Mouse (Mus musculus): ENCODE results near the gene Rbm5.

Gene Rbm5

DNA sequence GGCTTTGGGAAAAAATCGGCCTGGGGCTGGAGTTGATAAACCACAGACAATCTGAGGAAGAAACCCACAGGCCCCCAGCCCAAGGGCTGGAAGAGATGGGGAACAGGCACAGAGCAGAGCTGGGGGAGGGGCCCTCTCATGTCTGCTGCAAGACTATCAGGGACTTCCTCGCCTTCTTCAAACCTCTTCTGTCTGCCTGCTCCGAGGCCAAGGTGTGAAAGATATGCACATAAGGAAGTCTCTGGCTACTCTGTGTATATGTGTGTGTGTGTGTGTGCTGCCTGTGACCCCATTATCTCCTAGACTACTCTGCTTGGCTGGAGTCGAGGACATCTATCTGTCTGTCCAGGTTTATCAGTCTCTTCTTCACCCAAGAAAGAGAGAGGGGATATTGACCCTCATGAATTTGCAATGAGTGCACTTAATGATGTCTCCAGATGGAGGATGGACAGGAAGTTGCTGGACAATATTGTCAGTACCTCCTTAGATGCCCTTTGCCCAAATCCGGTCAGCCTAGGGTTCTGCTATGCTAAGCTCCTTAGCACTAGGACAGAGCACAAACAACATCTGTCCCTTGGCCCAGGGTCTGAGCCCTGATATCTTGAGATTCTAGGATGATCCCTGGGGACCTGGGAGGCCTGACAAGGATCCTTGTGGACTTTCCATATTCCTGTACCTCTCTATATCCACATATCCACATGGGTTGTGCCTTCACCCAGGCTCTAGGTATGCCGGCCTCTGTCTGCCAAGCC, 41.7 kb downstream of the Rbm5 start:
- DNase-seq = no peak

DNA sequence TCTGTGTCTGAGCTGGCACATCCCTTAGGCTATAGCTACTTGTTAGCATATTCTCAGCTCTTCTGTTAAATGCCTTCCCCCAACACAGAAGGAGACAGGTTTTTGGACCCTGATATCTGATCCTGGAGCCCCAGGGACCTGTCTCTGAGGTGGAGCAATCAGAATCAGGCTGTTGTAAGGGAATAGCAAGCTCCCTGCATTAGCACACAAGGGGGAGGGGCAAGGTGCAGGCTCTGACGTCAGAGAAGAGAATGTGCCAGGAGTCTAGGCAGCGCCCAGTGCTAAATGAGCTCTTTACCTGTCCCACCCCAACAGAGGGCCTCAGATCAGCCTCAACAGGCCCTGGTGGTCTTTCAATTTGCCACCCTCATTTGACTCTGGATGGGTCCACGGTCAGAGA, 43.8 kb downstream of the Rbm5 start:
- no peak for DNase-seq

DNA sequence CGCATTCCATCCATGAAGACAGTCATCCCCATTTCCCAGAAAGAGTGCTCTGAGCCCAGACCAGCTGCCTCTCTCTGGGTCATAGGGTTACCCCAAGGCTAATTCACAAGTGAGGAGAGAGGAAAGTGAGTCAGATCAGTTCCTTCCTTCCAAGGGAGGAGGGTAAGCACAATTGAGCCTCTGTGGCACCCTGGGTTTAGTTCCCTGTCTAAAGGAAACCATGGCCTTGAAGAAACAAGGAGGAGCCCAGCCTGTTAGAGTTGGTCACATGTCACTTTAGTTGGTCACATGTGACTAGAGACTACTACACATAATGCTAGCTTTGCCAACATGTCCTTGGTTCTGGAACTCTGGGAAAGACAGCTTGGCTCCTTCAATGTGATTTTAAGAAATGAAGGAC, 46.0 kb downstream of the Rbm5 start:
- no peak for DNase-seq

DNA sequence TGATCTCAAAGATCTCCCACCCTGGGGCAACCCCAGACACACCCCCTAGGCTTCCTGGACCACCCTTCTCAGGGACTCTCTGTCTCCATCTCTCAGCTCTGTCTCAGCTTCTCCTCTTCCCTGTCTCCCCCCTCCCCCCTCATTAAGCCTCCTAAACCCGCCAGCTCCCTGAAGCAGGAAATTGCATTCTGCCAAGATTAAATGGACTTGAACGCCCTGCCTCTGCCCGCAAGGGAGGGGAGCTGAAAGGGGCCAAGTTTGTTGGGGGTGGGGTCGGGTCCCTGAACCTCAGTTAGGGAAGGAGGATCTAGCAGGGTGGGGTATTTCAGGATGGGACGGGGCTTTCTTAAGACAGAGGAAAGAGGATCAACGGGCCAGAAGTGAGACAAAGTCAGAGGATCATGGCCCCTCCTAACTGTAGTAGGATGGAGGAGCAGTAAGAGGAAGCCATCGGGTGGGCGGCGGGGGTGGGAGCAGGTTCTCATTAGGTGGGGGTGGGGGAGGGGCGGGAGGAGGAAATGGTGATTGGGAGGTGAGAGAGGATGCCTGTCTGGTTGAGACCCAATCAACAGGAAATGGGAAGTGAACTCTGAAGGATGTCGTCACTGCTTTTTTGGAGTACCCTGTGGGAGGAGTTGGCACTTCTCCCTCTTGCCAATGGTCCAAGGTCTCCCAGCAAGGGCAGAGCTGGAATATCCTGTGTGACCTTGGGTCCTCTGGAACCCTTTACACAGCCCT, 46.8 kb downstream of the Rbm5 start:
- no peak for DNase-seq

DNA sequence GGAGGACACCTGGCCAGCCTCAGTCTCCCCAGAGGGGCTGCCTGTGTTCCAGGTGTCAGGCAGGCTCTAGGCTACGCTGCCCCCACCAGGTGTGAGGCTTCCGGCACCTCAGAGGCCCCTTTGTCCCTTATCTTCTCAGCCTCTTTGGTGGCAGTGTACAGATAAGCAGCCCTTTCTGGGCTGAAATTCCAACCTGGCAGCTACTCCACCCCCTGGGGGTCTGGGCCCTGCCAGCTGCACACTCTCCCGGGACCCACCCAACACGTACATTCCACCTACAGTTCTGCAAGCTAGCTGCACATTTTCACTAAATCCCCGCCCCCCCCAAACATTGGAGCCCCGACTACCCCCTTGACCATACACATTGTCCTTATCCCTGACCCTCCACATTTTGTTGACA, 47.5 kb downstream of the Rbm5 start:
- DNase-seq = no peak

DNA sequence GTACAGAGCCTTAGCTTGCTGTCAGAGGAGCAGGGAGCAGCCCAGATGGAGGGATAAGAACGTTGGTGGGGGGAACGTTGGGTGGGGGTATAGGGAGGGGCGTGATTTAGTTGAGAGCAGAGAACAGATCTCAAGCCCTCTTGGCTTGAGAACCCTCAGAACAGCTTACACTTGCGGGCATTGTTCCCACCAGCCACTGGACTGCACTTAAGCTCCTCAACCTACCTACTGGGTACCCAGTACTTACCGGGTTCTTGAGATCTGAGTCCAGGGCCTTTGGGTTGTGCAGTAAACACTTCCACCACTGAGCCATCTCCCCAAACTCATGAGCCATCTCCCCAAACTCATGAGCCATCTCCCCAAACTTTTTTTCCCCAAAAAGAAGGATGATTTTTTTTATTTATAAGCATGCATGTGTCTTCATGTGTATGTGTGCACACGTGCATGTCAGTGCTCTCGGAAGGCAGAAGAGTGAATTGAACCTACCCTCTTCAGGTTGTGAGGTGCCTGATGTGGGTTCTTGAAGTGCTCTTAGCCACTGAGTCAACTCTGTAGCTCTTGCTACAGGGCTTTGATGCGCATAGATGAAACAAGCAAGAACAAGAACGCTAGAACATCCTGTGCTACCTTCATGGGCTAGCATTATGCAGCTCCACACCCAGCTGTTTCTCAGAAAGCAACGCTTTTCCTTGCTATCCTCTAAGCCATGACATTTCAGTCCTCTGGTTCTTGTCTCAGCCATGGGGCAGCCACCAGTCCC, 51.8 kb downstream of the Rbm5 start:
- no peak for DNase-seq

DNA sequence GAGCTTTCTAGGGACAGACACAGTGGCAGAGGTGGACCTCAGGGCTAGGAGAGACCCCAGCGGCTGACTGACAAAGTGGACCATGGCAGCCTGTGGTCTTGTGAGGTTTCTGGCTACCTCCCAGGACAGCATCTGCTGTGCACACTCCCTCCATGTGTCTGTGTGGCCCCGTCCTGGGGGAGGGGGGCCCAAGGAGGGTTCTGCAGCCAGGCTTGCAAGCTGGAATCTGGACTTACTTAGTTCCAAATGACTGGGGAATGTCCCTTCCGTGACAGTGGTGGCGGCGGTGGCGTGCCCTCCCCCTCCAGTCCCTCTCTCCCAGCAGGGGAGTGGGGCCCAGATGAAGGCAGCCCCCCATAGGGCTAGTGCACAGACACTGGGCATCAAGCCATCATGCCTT, 53.8 kb downstream of the Rbm5 start:
- no peak for DNase-seq

DNA sequence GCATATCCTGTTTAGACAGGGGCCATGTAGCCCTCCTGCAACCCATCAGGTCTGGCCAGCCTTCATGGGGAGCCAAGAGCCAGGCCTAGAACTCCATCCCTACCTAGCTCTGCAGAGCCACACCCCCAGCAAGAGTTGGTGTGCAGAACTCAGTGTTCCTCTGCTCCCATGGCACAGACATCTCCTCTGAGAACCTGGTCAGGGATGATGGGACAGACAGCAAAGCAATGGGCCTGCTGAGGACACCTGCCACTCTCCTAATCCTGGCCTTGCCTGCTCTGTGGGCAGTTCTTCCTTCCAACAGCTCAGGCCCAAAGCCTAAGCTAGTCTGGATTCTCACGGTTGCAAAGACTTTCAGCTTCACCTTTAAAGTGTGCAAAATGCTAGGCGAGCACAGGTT, 55.2 kb downstream of the Rbm5 start:
- DNase-seq = no peak

DNA sequence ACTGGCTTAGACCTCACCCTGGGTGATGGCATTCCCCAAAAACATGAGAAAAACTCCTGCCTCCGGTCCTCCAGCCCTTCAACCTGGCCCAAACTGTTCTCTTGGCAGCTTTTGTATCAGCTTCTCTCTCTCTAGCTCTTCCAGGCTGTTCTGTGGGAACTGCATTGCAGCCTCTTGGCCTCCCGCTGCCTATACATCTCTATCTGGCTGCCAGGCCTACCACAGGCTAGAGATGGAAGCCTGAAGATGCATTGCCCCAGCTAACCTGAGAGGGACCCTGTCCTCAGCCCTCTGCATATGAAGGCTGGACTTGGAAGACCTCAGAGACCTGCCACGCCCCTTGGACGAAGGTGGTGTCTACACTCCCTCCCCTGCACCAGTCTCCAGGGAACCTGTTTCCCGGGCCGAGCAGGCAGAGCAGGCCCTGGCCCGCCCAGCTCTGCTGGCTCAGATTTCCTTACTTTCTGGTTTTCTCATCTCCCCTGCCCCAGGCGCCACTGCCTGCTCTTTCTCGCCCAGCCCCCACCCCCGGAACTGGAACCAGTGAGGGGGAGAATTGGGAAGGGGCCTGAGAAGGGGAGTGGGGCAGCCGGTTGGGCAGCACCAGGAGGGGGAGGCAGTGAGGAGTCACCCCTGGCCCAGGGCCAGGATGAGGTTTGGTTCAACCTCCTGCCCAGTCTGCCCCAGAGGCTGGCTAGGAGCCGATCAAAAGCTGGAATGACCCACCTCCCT, 56.4 kb downstream of the Rbm5 start:
- no peak for DNase-seq

DNA sequence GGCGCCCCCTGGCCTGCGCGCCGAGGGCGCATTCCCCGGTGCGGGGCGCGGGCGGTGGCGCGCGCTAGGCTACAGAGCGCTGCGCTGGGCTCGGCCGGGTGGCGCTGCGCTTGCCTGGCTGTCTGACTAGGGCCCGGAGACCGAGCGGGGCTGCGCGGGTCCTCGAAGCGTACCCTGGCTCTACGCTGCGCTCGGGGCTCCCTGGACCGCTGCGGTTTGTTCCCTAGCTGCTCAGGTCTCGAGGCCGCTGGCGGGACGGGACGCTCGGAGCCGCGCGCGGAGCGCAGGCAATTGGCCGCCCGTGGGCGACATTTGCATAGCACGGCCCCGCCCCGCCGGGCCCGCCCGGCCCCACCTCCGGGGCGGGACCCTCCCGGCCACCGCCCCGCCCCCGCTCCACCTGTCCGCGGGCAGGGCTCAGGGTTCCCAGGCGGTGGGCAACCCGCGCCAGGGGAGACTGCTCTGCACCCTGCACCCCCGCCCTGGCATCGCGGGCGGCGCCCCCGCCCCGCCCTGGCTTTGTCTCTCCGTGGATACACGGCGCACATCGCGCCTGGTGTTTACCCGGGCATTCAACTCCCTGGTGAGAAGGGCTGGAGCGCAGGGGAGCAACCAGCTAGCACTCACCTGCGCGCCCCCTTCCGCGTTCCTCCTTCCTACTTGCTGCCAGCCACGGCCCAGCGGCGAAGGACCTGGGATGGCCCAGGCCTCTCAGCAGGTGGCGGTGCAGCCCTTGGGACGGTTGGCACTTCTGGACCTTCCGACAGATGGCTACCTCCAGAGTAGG, 60.9 kb downstream of the Rbm5 start, which contains the start of gene Sema3f:
Gene Sema3f, minus strand, starts transcription at position 779 of the 787 bp plus-strand sequence.
- DNase-seq = peak; percentile 73

DNA sequence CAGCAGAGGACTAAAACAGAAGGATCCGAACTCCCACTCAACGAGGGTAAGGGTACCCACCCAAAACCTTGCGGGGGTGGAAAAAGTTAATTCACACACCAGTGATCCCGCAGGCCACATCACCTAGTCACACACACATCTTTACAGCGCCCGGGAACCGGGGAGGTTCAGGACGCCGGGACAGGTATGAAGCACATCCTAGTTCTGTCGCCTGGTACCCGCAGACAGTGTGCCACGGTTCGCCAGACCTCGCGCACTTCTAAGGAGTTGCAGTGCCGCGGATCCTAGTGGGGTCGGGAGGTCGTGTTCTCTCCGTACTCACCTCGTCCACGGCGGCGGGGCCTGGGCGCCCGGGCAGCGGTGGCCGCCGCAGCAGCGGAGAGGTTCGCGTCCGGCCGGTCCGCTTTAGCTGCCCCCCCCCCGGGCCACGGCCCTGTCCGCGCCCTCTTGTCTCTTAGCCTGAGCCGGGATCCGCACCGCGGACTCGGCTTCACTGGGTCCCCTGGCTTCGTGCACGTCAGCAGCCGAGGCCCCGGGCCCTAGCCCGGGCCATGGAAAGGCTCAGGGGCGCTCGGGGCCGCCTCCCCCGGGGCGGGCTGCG, 61.6 kb downstream of the Rbm5 start:
- no peak for DNase-seq

DNA sequence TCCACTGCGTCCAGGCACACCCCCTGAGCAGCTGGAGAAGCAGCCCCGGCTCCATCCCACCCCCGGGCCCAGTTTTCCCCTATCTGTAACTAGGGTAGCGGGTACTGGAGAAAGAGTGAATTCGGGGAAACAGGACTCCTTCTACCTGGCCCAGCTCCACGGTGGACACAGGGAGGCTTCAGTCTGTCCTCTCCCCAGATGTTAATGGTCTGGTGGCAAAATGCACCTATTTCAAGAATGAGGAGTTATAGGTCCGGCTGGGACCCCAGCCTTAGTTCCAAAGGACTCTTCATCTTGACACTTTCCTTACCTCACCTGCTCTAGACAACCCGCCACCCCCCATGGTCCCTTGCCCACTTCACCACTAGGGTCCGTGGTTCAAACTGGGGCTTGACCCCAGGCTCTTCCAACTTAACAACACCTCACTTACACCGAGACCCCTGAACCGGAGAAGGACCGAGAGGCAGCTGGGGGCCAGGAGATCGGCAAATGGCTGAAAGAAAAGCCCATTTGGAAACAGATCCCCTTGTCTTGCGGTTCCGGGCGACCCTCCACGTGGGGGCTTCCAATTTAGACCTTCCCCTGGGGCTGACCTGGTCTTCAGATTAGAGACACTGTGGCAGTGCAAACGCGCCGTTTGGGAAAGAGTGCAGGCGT, 62.2 kb downstream of the Rbm5 start:
- DNase-seq = no peak

DNA sequence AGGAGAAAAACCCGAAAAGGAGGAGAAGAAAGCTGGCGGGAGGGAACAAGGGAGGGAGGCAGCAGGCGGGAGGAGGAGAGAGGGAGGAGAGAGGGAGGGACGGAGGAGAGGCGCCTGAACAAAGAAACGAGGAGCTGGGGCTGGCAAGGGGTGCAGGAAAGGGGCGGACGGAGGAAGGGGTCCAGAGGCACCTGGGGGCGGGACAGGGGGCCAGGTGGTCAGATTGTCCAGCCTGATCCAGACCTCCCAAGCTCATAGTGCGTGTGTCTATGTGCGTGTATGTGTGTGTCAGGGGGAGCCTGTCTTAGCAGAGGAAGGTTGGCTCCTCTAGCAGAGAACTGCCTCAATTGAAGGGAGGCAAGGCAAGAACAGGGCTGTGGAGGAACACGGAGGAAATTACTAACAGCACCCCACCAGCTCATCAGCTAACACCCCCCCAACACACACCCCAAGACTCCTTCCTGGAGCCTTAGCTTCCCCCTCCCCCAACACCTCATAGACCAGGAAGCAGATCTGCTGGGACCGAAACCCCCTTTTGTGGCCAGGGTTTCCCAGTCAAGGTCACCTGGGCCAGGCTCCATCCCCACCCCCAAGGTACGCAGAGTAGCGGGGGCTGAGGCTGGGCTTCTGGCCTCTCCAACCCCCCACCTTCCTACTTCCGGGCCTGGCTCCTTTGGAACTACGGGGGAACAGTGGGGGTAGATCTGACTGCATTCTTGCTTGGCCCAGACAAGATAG, 62.9 kb downstream of the Rbm5 start:
- peak; percentile 57 for DNase-seq

DNA sequence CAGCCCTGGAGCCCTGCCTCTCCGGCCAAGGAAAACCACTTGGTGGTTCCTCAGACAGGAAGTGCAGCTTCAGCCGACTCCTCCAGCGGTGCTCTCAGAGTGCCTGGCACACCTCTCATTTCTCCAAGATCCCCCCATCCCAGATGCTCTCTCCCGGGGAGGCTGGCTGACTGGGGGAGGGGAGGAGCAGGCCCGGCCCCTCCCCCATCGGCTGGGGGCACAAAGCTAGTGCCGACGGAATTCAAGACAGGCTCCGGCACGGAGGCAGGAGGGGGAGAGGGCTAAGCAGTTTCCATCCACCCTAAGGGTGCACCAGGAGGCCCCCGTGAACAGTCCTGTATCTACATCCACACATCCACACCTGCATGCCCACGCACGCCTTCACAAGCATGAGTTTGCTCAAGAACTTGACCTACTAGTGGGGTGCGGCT, 64.0 kb downstream of the Rbm5 start:
- peak; percentile 52 for DNase-seq

DNA sequence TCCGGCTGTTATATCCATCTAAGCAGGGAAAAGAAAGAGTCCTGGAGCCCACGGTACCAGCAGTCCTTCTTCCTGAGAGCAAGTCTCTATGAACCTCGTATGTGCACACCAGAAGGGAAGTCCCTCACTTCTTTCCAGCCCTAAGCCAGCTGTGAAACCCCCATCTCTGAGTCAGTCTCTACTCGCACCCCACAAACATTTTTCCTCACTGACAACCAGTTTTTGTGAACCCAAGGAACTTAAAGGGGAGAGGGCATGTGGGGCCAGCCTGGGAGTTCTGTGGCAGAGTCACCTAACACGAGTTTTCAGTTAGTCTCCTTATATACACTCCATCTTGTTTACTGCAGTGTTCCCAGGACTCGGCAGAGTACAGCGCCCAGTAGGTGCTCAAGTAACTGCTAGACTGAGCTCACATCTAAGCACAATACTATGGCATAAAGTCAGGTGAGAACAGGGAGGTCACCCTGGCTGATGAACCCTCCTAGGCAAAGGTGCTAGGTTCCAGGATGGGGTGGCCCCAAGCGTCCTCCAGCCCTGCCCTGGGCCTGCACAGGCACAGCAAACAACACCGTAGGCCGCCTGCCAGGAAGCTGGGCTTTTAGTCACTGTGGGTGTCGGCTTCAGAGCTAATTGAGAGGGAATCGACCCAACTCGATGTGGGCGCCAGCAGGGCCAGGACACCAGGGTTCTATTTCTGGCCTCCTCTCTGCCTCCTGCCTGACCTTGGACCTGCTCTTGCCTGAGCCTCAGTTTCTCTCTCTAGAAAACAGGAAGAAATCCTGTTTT, 67.3 kb downstream of the Rbm5 start:
- peak; percentile 49 for DNase-seq

DNA sequence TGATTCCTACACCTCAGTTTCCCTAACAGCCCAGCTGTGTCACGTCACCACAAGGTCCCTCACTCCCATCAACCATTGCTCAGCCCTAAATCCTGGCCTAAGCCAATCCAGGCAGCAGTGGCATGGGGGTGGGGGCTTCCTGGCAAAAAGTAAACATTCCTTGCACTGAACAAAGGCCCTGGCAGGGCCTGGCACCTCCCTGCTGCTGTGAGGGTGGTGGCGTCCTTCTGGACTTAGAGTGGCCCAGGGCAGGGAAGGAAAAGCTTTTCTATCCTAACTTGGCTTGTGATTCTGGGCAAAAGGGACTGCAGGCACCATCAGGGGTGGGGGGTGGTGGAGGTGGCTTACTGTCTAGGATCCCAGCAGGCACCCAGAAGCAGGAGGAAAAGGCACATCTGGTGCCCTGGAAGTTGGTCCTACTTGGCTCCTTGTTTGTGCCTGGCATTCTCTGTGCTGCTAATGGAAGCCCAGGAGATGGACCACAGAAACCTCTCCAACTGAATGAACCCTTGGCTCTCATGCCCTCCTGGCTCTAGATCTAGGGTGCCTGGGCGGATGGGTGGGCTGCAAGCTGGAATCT, 68.1 kb downstream of the Rbm5 start:
- DNase-seq = no peak

DNA sequence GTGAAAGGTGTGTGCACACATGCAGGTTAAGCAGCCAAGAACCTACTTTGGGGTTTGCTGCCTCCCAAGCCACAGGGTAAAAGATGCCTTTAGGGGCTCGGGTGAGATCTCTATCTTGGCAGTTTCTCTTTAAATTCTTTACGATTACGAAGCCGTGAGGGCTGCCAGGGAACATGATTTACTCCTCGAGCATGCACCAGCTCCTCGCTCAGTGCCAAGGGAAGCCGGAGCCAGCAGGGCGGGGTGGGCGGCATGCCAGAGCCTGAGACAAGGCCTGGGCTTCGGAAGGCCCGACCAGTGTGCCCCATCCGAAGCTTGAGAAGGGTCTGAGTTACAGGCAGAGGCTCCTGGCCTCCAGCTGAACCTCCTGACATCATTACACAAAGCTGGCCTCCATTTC, 69.2 kb downstream of the Rbm5 start:
- DNase-seq = peak; percentile 86

DNA sequence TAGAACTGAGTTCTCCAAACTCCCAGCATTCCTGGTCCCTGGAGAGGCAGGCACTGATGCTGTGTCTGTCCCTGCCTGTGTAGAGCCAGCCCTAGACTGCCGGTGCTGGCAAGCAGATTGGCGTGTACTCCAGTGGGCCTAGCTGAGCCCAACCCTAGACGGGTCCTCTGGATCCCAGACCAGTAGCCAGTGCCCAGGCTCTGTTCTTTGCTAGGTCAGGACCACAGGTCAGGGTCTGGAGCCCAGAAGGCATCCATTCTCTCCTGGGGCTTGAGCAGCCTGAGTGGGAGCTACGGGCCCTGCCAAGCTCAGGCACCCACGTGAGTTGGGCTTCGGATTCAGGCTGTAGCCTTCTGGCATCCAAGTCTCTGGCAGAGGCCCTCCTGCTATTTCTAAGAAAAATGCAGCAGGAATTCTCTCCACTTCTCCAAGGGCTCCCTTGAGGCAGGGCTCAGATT, 70.7 kb downstream of the Rbm5 start:
- no peak for DNase-seq

DNA sequence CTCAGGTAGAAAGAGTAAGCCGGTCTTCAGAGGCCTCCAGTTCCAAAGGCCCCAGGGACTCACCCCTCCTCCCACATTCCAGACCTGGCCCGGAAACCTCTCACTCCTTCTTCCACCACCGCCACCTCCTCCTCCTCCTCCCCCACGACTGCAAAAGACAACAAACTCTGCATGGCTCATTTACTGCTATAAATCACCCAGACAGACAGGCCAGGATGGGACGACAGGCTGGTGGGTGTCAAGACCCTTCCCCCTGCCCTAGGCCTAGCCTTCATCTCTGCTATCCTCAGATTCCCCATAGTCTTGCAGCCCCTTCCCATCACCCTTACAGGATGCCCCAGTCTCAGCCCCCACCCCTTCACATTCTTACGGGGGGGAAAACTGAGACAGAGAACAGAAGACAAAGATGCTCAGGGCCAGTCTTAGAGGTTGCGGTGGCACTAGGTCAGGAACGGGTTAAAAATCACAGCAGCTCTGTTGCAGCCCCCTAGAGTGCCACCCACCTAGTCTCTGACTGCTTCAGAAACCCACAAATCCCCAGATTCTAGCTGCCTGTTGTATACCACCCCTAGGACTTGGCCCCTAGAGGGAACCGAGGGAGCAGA, 71.3 kb downstream of the Rbm5 start:
- no peak for DNase-seq
